Mouse (Mus musculus) C2C12 (cell line): ENCODE results near the gene Bmx. TPM values are rescaled to one million over a fixed set of nuclear protein-coding genes. Genes with fewer than 3 reads are reported as not detected.

Source experiments
- H3K27me3 ChIP-seq: one replicate; pipeline ENCODE4 v1.6.1; 2011; ENCODE audit not compliant: control insufficient read depth, insufficient read depth, insufficient read length
- H3K36me3 ChIP-seq: one replicate; pipeline ENCODE4 v1.6.1; 2011; ENCODE audit not compliant: control insufficient read depth, insufficient read depth
- H3K4me3 ChIP-seq: one replicate; pipeline ENCODE4 v1.5.1; 2011; ENCODE audit warnings: mild to moderate bottlenecking, control low read depth; ENCODE audit not compliant: poor library complexity, insufficient read depth, severe bottlenecking
- H3K79me2 ChIP-seq: one replicate; pipeline ENCODE4 v1.6.1; 2011; ENCODE audit not compliant: control insufficient read depth, insufficient read depth
- H3K79me3 ChIP-seq: one replicate; pipeline ENCODE4 v1.6.1; 2011; ENCODE audit warnings: low read depth, control low read depth
- H3ac ChIP-seq: one replicate; pipeline ENCODE3; 2011; ENCODE audit warnings: low read depth; ENCODE audit not compliant: control insufficient read depth, insufficient read length
- CEBPB ChIP-seq: IDR thresholded peaks from one replicate; pipeline ENCODE4 v1.6.1; 2011; ENCODE audit warnings: low read depth, mild to moderate bottlenecking, control low read depth, moderate library complexity
- CTCF ChIP-seq: IDR thresholded peaks from one replicate; pipeline ENCODE4 v1.5.1; 2011; ENCODE audit not compliant: control insufficient read depth, insufficient read depth, insufficient read length
- FOSL1 ChIP-seq: IDR thresholded peaks from one replicate; pipeline ENCODE4 v1.8.0; 2011; ENCODE audit warnings: mild to moderate bottlenecking, low read length; ENCODE audit not compliant: poor library complexity, insufficient read depth, severe bottlenecking
- MAX ChIP-seq: IDR thresholded peaks from one replicate; pipeline ENCODE4 v1.6.1; 2011; ENCODE audit warnings: mild to moderate bottlenecking, control low read depth
- MYOD1 ChIP-seq: IDR thresholded peaks from one replicate; pipeline ENCODE4 v1.6.1; 2011; ENCODE audit warnings: low read depth; ENCODE audit not compliant: control insufficient read depth, insufficient read length
- MYOG ChIP-seq: IDR thresholded peaks from one replicate; pipeline ENCODE4 v1.6.1; 2011; ENCODE audit not compliant: control insufficient read depth, insufficient read length; ENCODE audit errors: extremely low read depth
- USF1 ChIP-seq: IDR thresholded peaks from one replicate; pipeline ENCODE4 v1.6.1; 2011; ENCODE audit warnings: low read depth, mild to moderate bottlenecking, control low read depth, moderate library complexity
- polyA plus RNA-seq: library from polyadenylated mRNA; unstranded; fragments of >200 nt; fragmentation: generic; extraction: Trizol; gene quantifications from one replicate; pipeline ENCODE4 v1.2.1, GENCODE M21; 2012; ENCODE audit warnings: missing spikeins

Gene Bmx
- polyA plus RNA-seq, 1 experiment: not detected

GRCm38 (mm10) chrX:164152703-164153102 lies 105.3 kb downstream of the Bmx start:
- Histone ChIP-seq H3K27me3 (no peaks in the 10 kb centered on the region), H3K79me3 (no peaks in the 10 kb centered on the region), H3K4me3 (no peak overlapping the region), H3K36me3 (no peaks in the 10 kb centered on the region), H3ac (no peak overlapping the region), H3K79me2 (no peaks in the 10 kb centered on the region)
- TF ChIP-seq MYOD1 (no peak), FOSL1 (no peak), CEBPB (no peak), USF1 (no peak), MAX (no peak), MYOG (no peak), CTCF (no peak)

DNA sequence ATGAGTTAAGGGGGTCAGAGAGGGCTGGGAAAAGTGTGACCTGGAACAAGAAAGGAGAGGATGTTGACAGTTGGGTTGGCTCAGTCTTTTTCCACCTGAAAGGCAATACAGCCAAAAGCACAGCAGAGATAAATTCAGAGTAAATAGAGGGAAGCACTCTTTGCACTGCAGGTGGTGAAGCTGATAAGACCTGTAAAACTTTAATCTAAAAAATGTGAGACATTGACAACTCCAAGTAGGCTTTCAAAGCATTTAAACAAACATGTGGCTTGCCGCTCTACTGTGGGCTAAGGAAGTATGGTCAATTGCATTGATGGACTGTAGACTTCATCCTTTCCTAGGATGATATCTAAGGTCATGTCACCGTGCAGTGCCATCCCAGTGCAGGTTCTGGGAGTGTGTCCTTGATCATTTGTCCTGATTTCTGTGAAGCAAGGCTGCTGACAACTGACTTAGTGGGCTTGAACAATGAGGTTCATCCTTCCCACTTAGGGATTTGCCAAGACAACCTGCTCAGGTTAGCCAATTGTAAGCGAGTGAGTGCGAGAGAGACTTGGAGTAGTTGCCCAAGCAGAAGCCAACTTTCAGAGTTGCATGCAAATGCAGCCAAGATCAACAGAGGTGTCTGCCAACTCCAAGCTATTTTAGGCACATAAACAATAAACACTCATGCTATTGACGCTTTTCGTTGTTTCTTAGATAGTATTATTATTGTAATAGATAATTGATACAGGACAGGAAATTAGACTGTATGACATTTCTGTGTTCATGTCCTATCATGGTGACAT lies 112.3 kb downstream of the Bmx start:
- Histone ChIP-seq H3K79me2 (no peaks in the 10 kb centered on the region), H3ac (no peak overlapping the region), H3K27me3 (no peaks in the 10 kb centered on the region), H3K4me3 (no peak overlapping the region), H3K79me3 (no peaks in the 10 kb centered on the region), H3K36me3 (no peaks in the 10 kb centered on the region)
- TF ChIP-seq CTCF (no peak), USF1 (no peak), MYOD1 (no peak), CEBPB (no peak), MYOG (no peak), FOSL1 (no peak), MAX (no peak)

Other genes with a start within 250 kb of the Bmx start
- 2.8 TPM for gene Car5b, start 230.2 kb downstream of the Bmx start, polyA plus RNA-seq
- 16.3 TPM for gene Siah1b, start 181.7 kb downstream of the Bmx start, polyA plus RNA-seq
- not detected for gene Cltrn, start 169.4 kb downstream of the Bmx start, polyA plus RNA-seq
- 0.02 TPM for gene Ace2, start 118.9 kb downstream of the Bmx start, polyA plus RNA-seq
- gene Pir, start 11.2 kb upstream of the Bmx start, polyA plus RNA-seq: 16.0 TPM
- 2.8 TPM for gene Vegfd, start 115.2 kb upstream of the Bmx start, polyA plus RNA-seq
- gene Piga, start 161.6 kb upstream of the Bmx start, polyA plus RNA-seq: 3.2 TPM
- not detected for gene Asb11, start 178.8 kb upstream of the Bmx start, polyA plus RNA-seq
- gene Asb9, start 248.1 kb upstream of the Bmx start, polyA plus RNA-seq: not detected